Mouse (Mus musculus): ENCODE data around the gene Fkbpl. TPM values are rescaled to one million over a fixed set of nuclear protein-coding genes. Genes with fewer than 3 reads are reported as not detected.

Fkbpl gene
- total and polyA plus RNA-seq, 3 experiments, result 6.4 to 7.0 TPM; not detected in 1

DNA sequence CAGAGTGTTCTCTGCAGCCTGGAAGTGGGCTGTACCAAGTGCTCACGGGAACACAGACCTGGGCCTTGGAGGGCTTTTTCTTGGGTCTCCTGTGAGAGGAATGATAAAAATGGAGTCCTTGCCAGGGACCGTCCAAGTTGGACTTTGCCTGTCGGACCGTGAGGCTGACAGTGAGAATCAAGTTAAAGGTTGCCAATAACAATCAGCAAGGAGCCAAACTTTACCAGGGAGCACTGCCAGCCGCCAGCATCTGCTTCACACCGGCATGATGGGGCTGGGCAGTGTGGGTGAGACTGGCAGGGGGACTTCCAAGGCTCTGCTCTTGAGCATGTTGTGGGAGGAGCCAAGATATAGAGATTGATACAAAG is 31.5 kb downstream of the Fkbpl start:
- no peaks in the 10 kb centered on the region for H3K79me2 ChIP-seq (ENCODE audit: control insufficient read depth, insufficient read depth, low read length, poor library complexity)
- H3K27ac ChIP-seq (ENCODE audit: control insufficient read depth, low read depth, low read length), result no peak overlapping the region
- no peaks in the 10 kb centered on the region for H3K36me3 ChIP-seq (ENCODE audit: control insufficient read depth in 1 of 2, insufficient read depth in 2 of 2, low read length in 2 of 2)
- DNase-seq (ENCODE audit: low read depth, low spot score), result no peak
- H3K9me3 ChIP-seq (replicated peaks; ENCODE audit: insufficient read depth, low read length), result no peaks in the 10 kb centered on the region
- no peak overlapping the region for H3K9ac ChIP-seq (ENCODE audit: control insufficient read depth, low read depth, low read length, poor library complexity, severe bottlenecking)
- H3K4me1 ChIP-seq (ENCODE audit: control insufficient read depth in 1 of 2, insufficient read depth in 2 of 2, low read length in 2 of 2), result no peaks in the 10 kb centered on the region
- TF ChIP-seq POLR2AphosphoS5 (IDR thresholded peaks at IDR 0.05; ENCODE audit: borderline replicate concordance, low read depth, low read length), result no peak
- no peak for TF ChIP-seq POLR2A (IDR thresholded peaks at IDR 0.05; ENCODE audit: control insufficient read depth in 1 of 2, insufficient read depth in 1 of 2, low read depth in 1 of 2, low read length in 2 of 2, poor library complexity in 1 of 2)
- TF ChIP-seq JUND (IDR thresholded peaks at IDR 0.05; ENCODE audit: low read depth, low read length), result no peak
- TF ChIP-seq RAD21 (IDR thresholded peaks at IDR 0.05; ENCODE audit: low read depth, low read length), result no peak
- TF ChIP-seq MAZ (IDR thresholded peaks at IDR 0.05; ENCODE audit: low read depth, low read length), result no peak
- TF ChIP-seq CHD2 (IDR thresholded peaks at IDR 0.05; ENCODE audit: low read length), result no peak
- TF ChIP-seq RCOR1 (IDR thresholded peaks at IDR 0.05; ENCODE audit: low read depth, low read length), result no peak
- TF ChIP-seq NRF1 (IDR thresholded peaks at IDR 0.05; ENCODE audit: insufficient read depth, low read depth, low read length, poor library complexity, severe bottlenecking), result no peak
- TF ChIP-seq ZKSCAN1 (IDR thresholded peaks at IDR 0.05; ENCODE audit: low read depth, low read length), result no peak
- no peak for TF ChIP-seq ELF1 (IDR thresholded peaks at IDR 0.05; ENCODE audit: low read depth, low read length)
- no peak for TF ChIP-seq POLR2AphosphoS2 (IDR thresholded peaks at IDR 0.05; ENCODE audit: low read length)
- no peak for TF ChIP-seq CHD1 (IDR thresholded peaks at IDR 0.05; ENCODE audit: low read depth, low read length)
- no peak overlapping the region for H3K4me3 ChIP-seq (ENCODE audit: control insufficient read depth in 1 of 2, insufficient read depth in 1 of 2, low read depth in 2 of 2, low read length in 2 of 2)
- H3K27me3 ChIP-seq (ENCODE audit: control insufficient read depth in 1 of 2, insufficient read depth in 2 of 2, low read length in 2 of 2), result no peaks in the 10 kb centered on the region

DNA sequence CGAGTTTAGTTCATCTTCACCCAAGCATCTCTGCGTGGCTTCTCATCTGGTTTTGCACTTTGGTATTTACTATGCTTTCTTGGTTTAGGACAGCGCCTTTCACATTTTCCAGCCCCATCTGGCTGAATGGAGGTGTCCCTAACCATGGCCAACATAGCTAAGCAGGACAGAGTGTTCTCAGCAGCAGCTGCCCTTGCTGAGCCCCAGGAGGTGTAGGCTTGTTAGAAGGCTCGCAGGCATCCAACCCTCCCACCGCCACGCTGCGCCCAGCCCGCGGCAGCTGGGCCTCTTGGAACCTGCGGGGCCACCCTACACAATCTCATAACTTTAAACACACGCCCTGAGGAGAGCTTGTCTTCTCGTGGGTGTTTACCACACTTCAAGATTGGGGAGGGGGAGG is 32.1 kb downstream of the Fkbpl start:
- Histone ChIP-seq H3K4me1 (ENCODE audit: control insufficient read depth in 1 of 2, insufficient read depth in 2 of 2, low read length in 2 of 2) (no peaks in the 10 kb centered on the region), H3K27ac (ENCODE audit: control insufficient read depth, low read depth, low read length) (no peak overlapping the region), H3K9ac (ENCODE audit: control insufficient read depth, low read depth, low read length, poor library complexity, severe bottlenecking) (no peak overlapping the region), H3K27me3 (ENCODE audit: control insufficient read depth in 1 of 2, insufficient read depth in 2 of 2, low read length in 2 of 2) (no peaks in the 10 kb centered on the region), H3K79me2 (ENCODE audit: control insufficient read depth, insufficient read depth, low read length, poor library complexity) (no peaks in the 10 kb centered on the region), H3K9me3 (replicated peaks; ENCODE audit: insufficient read depth, low read length) (no peaks in the 10 kb centered on the region), H3K4me3 (ENCODE audit: control insufficient read depth in 1 of 2, insufficient read depth in 1 of 2, low read depth in 2 of 2, low read length in 2 of 2) (no peak overlapping the region), H3K36me3 (ENCODE audit: control insufficient read depth in 1 of 2, insufficient read depth in 2 of 2, low read length in 2 of 2) (no peaks in the 10 kb centered on the region)
- no peak for DNase-seq (ENCODE audit: low read depth, low spot score)
- TF ChIP-seq TCF12 (IDR thresholded peaks at IDR 0.05; ENCODE audit: low read depth, low read length), result no peak
- no peak for TF ChIP-seq NELFE (IDR thresholded peaks at IDR 0.05; ENCODE audit: low read depth, low read length)
- TF ChIP-seq ZKSCAN1 (IDR thresholded peaks at IDR 0.05; ENCODE audit: low read depth, low read length), result no peak
- no peak for TF ChIP-seq HCFC1 (IDR thresholded peaks at IDR 0.05; ENCODE audit: low read depth, low read length)
- no peak for TF ChIP-seq SIN3A (IDR thresholded peaks at IDR 0.05; ENCODE audit: low read length)
- TF ChIP-seq E2F4 (IDR thresholded peaks at IDR 0.05; ENCODE audit: borderline replicate concordance, low read depth, low read length), result no peak
- no peak for TF ChIP-seq MYC (IDR thresholded peaks at IDR 0.05; ENCODE audit: low read depth, low read length)
- TF ChIP-seq CHD2 (IDR thresholded peaks at IDR 0.05; ENCODE audit: low read length), result no peak
- TF ChIP-seq SMC3 (IDR thresholded peaks at IDR 0.05; ENCODE audit: low read depth, low read length), result no peak
- TF ChIP-seq BHLHE40 (IDR thresholded peaks at IDR 0.05; ENCODE audit: borderline replicate concordance, low read depth, low read length), result no peak
- TF ChIP-seq CHD1 (IDR thresholded peaks at IDR 0.05; ENCODE audit: low read depth, low read length), result no peak
- no peak for TF ChIP-seq POLR2AphosphoS2 (IDR thresholded peaks at IDR 0.05; ENCODE audit: low read length)
